Mouse (Mus musculus) gonadal fat pad, adult 2 months (tissue): ENCODE data around the gene Tyk2. TPM values are rescaled to one million over a fixed set of nuclear protein-coding genes. Genes with fewer than 3 reads are reported as not detected.
A peak's percentile ranks its signal among the peaks of the same experiment; 100 is the strongest.

Experiments used
- DNase-seq: peaks from one replicate; pipeline ENCODE4 v3.0.0-alpha.2; 2012; ENCODE audit warnings: low read depth
- polyA plus RNA-seq: library from polyadenylated mRNA; depleted of rRNA; stranded (reverse); fragments of >200 nt; gene quantifications from 2 replicates; pipeline ENCODE4 v1.2.3, GENCODE M21; 2012

Tyk2 gene
- polyA plus RNA-seq, 1 experiment, result 28.4 TPM

GRCm38 (mm10) chr9:21149654-21150419 lies 18.8 kb upstream of the Tyk2 start, which contains the start of gene Cdc37:
TSS of gene Cdc37 (minus strand) at chr9:21149982.
- peak; percentile 33 for DNase-seq

GRCm38 (mm10) chr9:21149077-21149653 lies 18.1 kb upstream of the Tyk2 start:
- no peak for DNase-seq

- DNase-seq, result no peak
These were observed 17.4 kb upstream of the Tyk2 start for GRCm38 (mm10) chr9:21148427-21148826.

- DNase-seq, result no peak
These were observed 15.7 kb upstream of the Tyk2 start for GRCm38 (mm10) chr9:21146722-21147121.

- no peak for DNase-seq
These were observed 14.4 kb upstream of the Tyk2 start for GRCm38 (mm10) chr9:21145431-21145830.

- no peak for DNase-seq
These were observed 13.3 kb upstream of the Tyk2 start for GRCm38 (mm10) chr9:21144361-21144760.

- DNase-seq, result no peak
These were observed 10.9 kb upstream of the Tyk2 start for GRCm38 (mm10) chr9:21141922-21142321.

- DNase-seq, result no peak
These were observed 7.3 kb upstream of the Tyk2 start for GRCm38 (mm10) chr9:21138386-21138785.

GRCm38 (mm10) chr9:21137229-21137628 lies 6.2 kb upstream of the Tyk2 start:
- no peak for DNase-seq

GRCm38 (mm10) chr9:21136401-21136800 lies 5.4 kb upstream of the Tyk2 start:
- no peak for DNase-seq

GRCm38 (mm10) chr9:21135941-21136381 lies 4.9 kb upstream of the Tyk2 start:
- DNase-seq, result no peak

GRCm38 (mm10) chr9:21135329-21135890 lies 4.4 kb upstream of the Tyk2 start:
- no peak for DNase-seq

GRCm38 (mm10) chr9:21134595-21135328 lies 3.7 kb upstream of the Tyk2 start:
- no peak for DNase-seq

- DNase-seq, result no peak
These were observed 2.1 kb upstream of the Tyk2 start for GRCm38 (mm10) chr9:21133064-21133707.

GRCm38 (mm10) chr9:21132102-21132775 lies 1.2 kb upstream of the Tyk2 start:
- DNase-seq, result no peak

GRCm38 (mm10) chr9:21126259-21126627 lies 4.8 kb downstream of the Tyk2 start:
- DNase-seq, result no peak

- DNase-seq, result no peak
These were observed 5.4 kb downstream of the Tyk2 start for GRCm38 (mm10) chr9:21125502-21126258.

- no peak for DNase-seq
These were observed 6.2 kb downstream of the Tyk2 start for GRCm38 (mm10) chr9:21124837-21125236.

GRCm38 (mm10) chr9:21121483-21121882 lies 9.6 kb downstream of the Tyk2 start:
- no peak for DNase-seq

GRCm38 (mm10) chr9:21117073-21117472 lies 14.0 kb downstream of the Tyk2 start:
- no peak for DNase-seq

- DNase-seq, result no peak
These were observed 15.9 kb downstream of the Tyk2 start for GRCm38 (mm10) chr9:21115105-21115504.
